Mouse (Mus musculus): ENCODE data around the gene Nmi. TPM values are rescaled to one million over a fixed set of nuclear protein-coding genes. Genes with fewer than 3 reads are reported as not detected.

Gene Nmi
- total RNA-seq (2012; rRNA removed) (37.8 and 42.1 TPM in 2 replicates), total RNA-seq (2014; rRNA removed) (60.1 and 75.1 TPM in 2 replicates), polyA plus RNA-seq (2012; ENCODE audit: insufficient read length, low read depth) (51.9 and 81.3 TPM in 2 replicates)

GRCm38 (mm10) chr2:51973410-51973968, at the start of gene Nmi:
Gene Nmi, minus strand, starts transcription at chr2:51973494.
- Histone ChIP-seq H3K36me3 (replicated peaks in 1 of 2; ENCODE audit: control insufficient read depth in 1 of 2, insufficient read depth in 1 of 2, low read length in 1 of 2) (peaks cover 0 to 6% of the 10 kb centered on the region in 2 experiments), H3K9ac (ENCODE audit: insufficient read depth, low read depth) (peak within 1 kb of the TSS; percentile 90), H3K4me3 (replicated peaks in 1 of 3; ENCODE audit: low read depth in 2 of 3, low read length in 2 of 3, poor library complexity in 1 of 3) (peak within 1 kb of the TSS; percentile 61 to 73 (median 70)), H3K79me2 (replicated peaks; ENCODE audit: control insufficient read depth, extremely low read depth, insufficient read depth, poor library complexity, severe bottlenecking) (no peaks in the 10 kb centered on the region; the same call in 1 of the 2 replicates), H3K27me3 (replicated peaks) (no peaks in the 10 kb centered on the region), H3K4me2 (ENCODE audit: insufficient read depth, low read depth, poor library complexity, severe bottlenecking) (peak within 1 kb of the TSS; percentile 87), H3K9me3 (replicated peaks; ENCODE audit: low read length) (peaks cover 3% of the 10 kb centered on the region), H3K4me1 (ENCODE audit: control insufficient read depth in 1 of 2, insufficient read depth in 2 of 2) (peaks cover 0 to 20% of the 10 kb centered on the region in 2 experiments; a peak in 2 of 4 replicates), H3K27ac (ENCODE audit: insufficient read depth, low read depth) (peak within 1 kb of the TSS; percentile 59)
- in situ Hi-C loops (cut with MboI; ENCODE audit: low pct_ligation_motif_present, low pct_unique_long_range_greater_than_20kb, low sequenced_read_pairs) = no loop called here
- no peak for DNase-seq (ENCODE audit: extremely low read depth)
- peak; percentile 61 for TF ChIP-seq ZNF384 (IDR thresholded peaks at IDR 0.05; ENCODE audit: low read depth, low read length)
- no peak for TF ChIP-seq UBTF (IDR thresholded peaks at IDR 0.05; ENCODE audit: low read depth, low read length)
- dilution Hi-C loops (cut with MboI; ENCODE audit: extremely low pct_ligation_motif_present, extremely low pct_unique_long_range_greater_than_20kb, low sequenced_read_pairs) = no loop called here

- H3K9ac ChIP-seq (ENCODE audit: insufficient read depth, low read depth) = no peak overlapping the region
- in situ Hi-C loops (cut with MboI; ENCODE audit: low pct_ligation_motif_present, low pct_unique_long_range_greater_than_20kb, low sequenced_read_pairs) (no loop called here), dilution Hi-C loops (cut with MboI; ENCODE audit: extremely low pct_ligation_motif_present, extremely low pct_unique_long_range_greater_than_20kb, low sequenced_read_pairs) (no loop called here)
- no peaks in the 10 kb centered on the region for H3K27me3 ChIP-seq (replicated peaks)
- TF ChIP-seq POLR2AphosphoS2 (IDR thresholded peaks at IDR 0.05; ENCODE audit: low read depth, low read length) (no peak), MXI1 (IDR thresholded peaks at IDR 0.05; ENCODE audit: low read depth, low read length) (no peak), BHLHE40 (IDR thresholded peaks at IDR 0.05; ENCODE audit: low read depth, low read length) (no peak), PAX5 (IDR thresholded peaks at IDR 0.05; ENCODE audit: low read length) (no peak), NRF1 (IDR thresholded peaks at IDR 0.05; ENCODE audit: low read depth, low read length) (no peak), SIN3A (IDR thresholded peaks at IDR 0.05; ENCODE audit: low read length) (no peak), ELF1 (IDR thresholded peaks at IDR 0.05; ENCODE audit: low read depth, low read length) (no peak), ZKSCAN1 (IDR thresholded peaks at IDR 0.05; ENCODE audit: borderline replicate concordance, low read depth, low read length) (no peak), ZMIZ1 (IDR thresholded peaks at IDR 0.05; ENCODE audit: low read depth, low read length) (no peak), HCFC1 (IDR thresholded peaks at IDR 0.05; ENCODE audit: low read depth, low read length) (no peak), GABPA (IDR thresholded peaks at IDR 0.05; ENCODE audit: insufficient replicate concordance, low read depth, low read length) (no peak), E2F4 (IDR thresholded peaks at IDR 0.05; ENCODE audit: insufficient replicate concordance, low read depth, low read length) (no peak), JUN (IDR thresholded peaks at IDR 0.05; ENCODE audit: insufficient read depth, low read depth, low read length) (no peak), KAT2A (IDR thresholded peaks at IDR 0.05; ENCODE audit: insufficient replicate concordance, low read length) (no peak), CHD2 (IDR thresholded peaks at IDR 0.05; ENCODE audit: low read length) (no peak)
- no peaks in the 10 kb centered on the region for H3K4me1 ChIP-seq (ENCODE audit: control insufficient read depth in 1 of 2, insufficient read depth in 2 of 2)
- no peaks in the 10 kb centered on the region for H3K9me3 ChIP-seq (replicated peaks; ENCODE audit: low read length)
- no peak overlapping the region for H3K4me2 ChIP-seq (ENCODE audit: insufficient read depth, low read depth, poor library complexity, severe bottlenecking)
- H3K27ac ChIP-seq (ENCODE audit: insufficient read depth, low read depth) = no peak overlapping the region
- H3K36me3 ChIP-seq (replicated peaks in 1 of 2; ENCODE audit: control insufficient read depth in 1 of 2, insufficient read depth in 1 of 2, low read length in 1 of 2) = no peaks in the 10 kb centered on the region
- no peak for DNase-seq (ENCODE audit: extremely low read depth)
- H3K79me2 ChIP-seq (replicated peaks; ENCODE audit: control insufficient read depth, extremely low read depth, insufficient read depth, poor library complexity, severe bottlenecking) = no peaks in the 10 kb centered on the region
- H3K4me3 ChIP-seq (replicated peaks in 1 of 3; ENCODE audit: low read depth in 2 of 3, low read length in 2 of 3, poor library complexity in 1 of 3) = no peak overlapping the region
Measured at GRCm38 (mm10) chr2:52016361-52016760, 43.1 kb upstream of the Nmi start.
